In genomic region chr6:84364964-84365363, GRCm38 (mm10) we compare ENCODE assay signal across 14 mouse cellular contexts.
A peak's percentile ranks its signal among the peaks of the same experiment; 100 is the strongest.
DNase-seq lines count a peak whose midpoint lies in the region; ATAC-seq and TF ChIP-seq lines count a peak whose summit lies in the region.
"Had no signal": no experiment of that assay in that cellular context is flagged by ENCODE, and none has a peak within 500 bp of the region (broad histone marks: within the 10 kb centered on the region; RNA-seq: fewer than 3 reads in every experiment).

No protein-coding gene starts in this region.

- H3K27ac ChIP-seq in liver, embryonic 12.5 days, result no peak overlapping the region
- H3K27ac ChIP-seq in MEL (ENCODE audit: control insufficient read depth, low read depth, low read length), result no peak overlapping the region
- H3K27ac ChIP-seq in limb, embryonic 11.5 days (replicated peaks; ENCODE audit: low read depth, low read length), result no peak overlapping the region
- H3K27ac ChIP-seq: midbrain, embryonic 12.5 days had no signal

- DNase-seq in liver (peak; percentile 8), MEL (ENCODE audit: low read depth, low spot score) (peak; percentile 17), WW6 (ENCODE audit: low read depth, low spot score) (peak; percentile 5)
- DNase-seq in limb, embryonic 11.5 days (ENCODE audit: low spot score), result peak; percentile 50
- DNase-seq in right cerebral cortex, postnatal 25 days, result no peak
- DNase-seq: cerebellum, postnatal 14 days; heart, adult 11 months; right cerebral cortex, adult 18-20 months had no signal

- no peak for TF ChIP-seq CTCF in MEL (IDR thresholded peaks at IDR 0.05 in 2 of 3, conservative IDR thresholded peaks at IDR 0.05 in 1 of 3; ENCODE audit: control insufficient read depth in 1 of 3, insufficient read depth in 1 of 3, low read depth in 2 of 3, low read length in 3 of 3, poor library complexity in 1 of 3, severe bottlenecking in 1 of 3)

- H3K9me3 ChIP-seq in liver, embryonic 12.5 days (replicated peaks), result no peaks in the 10 kb centered on the region
- no peaks in the 10 kb centered on the region for H3K9me3 ChIP-seq in MEL (replicated peaks; ENCODE audit: insufficient read depth, low read length)
- H3K9me3 ChIP-seq in limb, embryonic 11.5 days (ENCODE audit: control insufficient read depth, low read length), result no peaks in the 10 kb centered on the region
- H3K9me3 ChIP-seq: midbrain, embryonic 12.5 days had no signal

- H3K79me2 ChIP-seq in MEL (ENCODE audit: control insufficient read depth, insufficient read depth, low read length, poor library complexity), result no peaks in the 10 kb centered on the region

- no peak for TF ChIP-seq EP300 in MEL (IDR thresholded peaks at IDR 0.05; ENCODE audit: low read depth in 1 of 2, low read length in 2 of 2)

- no peak overlapping the region for H3K9ac ChIP-seq in liver, embryonic 12.5 days
- no peak overlapping the region for H3K9ac ChIP-seq in MEL (ENCODE audit: control insufficient read depth, low read depth, low read length, poor library complexity, severe bottlenecking)
- no peak overlapping the region for H3K9ac ChIP-seq in limb, embryonic 11.5 days (ENCODE audit: low read length)
- H3K9ac ChIP-seq: midbrain, embryonic 12.5 days had no signal

- WGBS in liver, embryonic 12.5 days (ENCODE audit: insufficient replicate concordance), result 7% methylated on average over 2 of the region's 2 CpGs
- WGBS in limb, embryonic 11.5 days, result 11% methylated on average over 2 of the region's 2 CpGs

- H3K36me3 ChIP-seq in liver, embryonic 12.5 days, result no peaks in the 10 kb centered on the region
- no peaks in the 10 kb centered on the region for H3K36me3 ChIP-seq in MEL (ENCODE audit: control insufficient read depth in 1 of 2, insufficient read depth in 2 of 2, low read length in 2 of 2)
- H3K36me3 ChIP-seq in limb, embryonic 11.5 days (ENCODE audit: control insufficient read depth, insufficient read depth, low read length), result no peaks in the 10 kb centered on the region
- H3K36me3 ChIP-seq: midbrain, embryonic 12.5 days had no signal

- H3K4me3 ChIP-seq in liver, embryonic 12.5 days, result no peak overlapping the region
- H3K4me3 ChIP-seq in MEL (ENCODE audit: control insufficient read depth in 1 of 2, insufficient read depth in 1 of 2, low read depth in 2 of 2, low read length in 2 of 2), result no peak overlapping the region
- H3K4me3 ChIP-seq in limb, embryonic 11.5 days (ENCODE audit: low read depth, low read length), result no peak overlapping the region
- H3K4me3 ChIP-seq: erythroblast, embryonic 14.5 days; midbrain, embryonic 12.5 days had no signal

- peaks cover 19% of the 10 kb centered on the region; the same call in 1 of the 2 replicates for H3K27me3 ChIP-seq in liver, embryonic 12.5 days (replicated peaks)
- no peaks in the 10 kb centered on the region for H3K27me3 ChIP-seq in MEL (ENCODE audit: control insufficient read depth in 1 of 2, insufficient read depth in 2 of 2, low read length in 2 of 2)
- H3K27me3 ChIP-seq in limb, embryonic 11.5 days (ENCODE audit: control insufficient read depth, insufficient read depth, low read length), result no peaks in the 10 kb centered on the region
- H3K27me3 ChIP-seq: midbrain, embryonic 12.5 days had no signal

- TF ChIP-seq RAD21 in MEL (IDR thresholded peaks at IDR 0.05; ENCODE audit: low read depth, low read length), result no peak

- ATAC-seq in liver, embryonic 12.5 days, result no peak
- ATAC-seq in limb, embryonic 11.5 days (ENCODE audit: insufficient number of reproducible peaks, low FRiP score, low TSS enrichment, low read depth), result no peak
- no peak for ATAC-seq in inflammation-experienced regulatory T-cells, adult 6 months
- ATAC-seq: activated CD4-positive, CD25-positive, alpha-beta regulatory T cell, adult 4 months; lung, postnatal 0 days had no signal

- H3K4me1 ChIP-seq in liver, embryonic 12.5 days, result no peaks in the 10 kb centered on the region
- H3K4me1 ChIP-seq in MEL (ENCODE audit: control insufficient read depth in 1 of 2, insufficient read depth in 2 of 2, low read length in 2 of 2), result no peaks in the 10 kb centered on the region
- no peaks in the 10 kb centered on the region for H3K4me1 ChIP-seq in limb, embryonic 11.5 days (ENCODE audit: control insufficient read depth, insufficient read depth, low read length)
- H3K4me1 ChIP-seq: midbrain, embryonic 12.5 days had no signal

- no peak overlapping the region for H3K4me2 ChIP-seq in liver, embryonic 12.5 days
- H3K4me2 ChIP-seq in limb, embryonic 11.5 days (ENCODE audit: low read depth, severe bottlenecking), result no peak overlapping the region
- H3K4me2 ChIP-seq: midbrain, embryonic 12.5 days had no signal

- no peak for TF ChIP-seq POLR2A in MEL (IDR thresholded peaks at IDR 0.05; ENCODE audit: control insufficient read depth in 1 of 2, insufficient read depth in 1 of 2, low read depth in 1 of 2, low read length in 2 of 2, poor library complexity in 1 of 2)

TF ChIP-seq in MEL, 35 proteins besides CTCF, POLR2A, EP300 and RAD21:
- no peak for TF ChIP-seq E2F4 (IDR thresholded peaks at IDR 0.05; ENCODE audit: borderline replicate concordance, low read depth, low read length)
- no peak for TF ChIP-seq SIN3A (IDR thresholded peaks at IDR 0.05; ENCODE audit: low read length)
- TF ChIP-seq HCFC1 (IDR thresholded peaks at IDR 0.05; ENCODE audit: low read depth, low read length), result no peak
- TF ChIP-seq UBTF (IDR thresholded peaks at IDR 0.05; ENCODE audit: borderline replicate concordance, insufficient read depth, low read depth, low read length), result no peak
- no peak for TF ChIP-seq MAFK (IDR thresholded peaks at IDR 0.05; ENCODE audit: borderline replicate concordance, low read depth, low read length)
- TF ChIP-seq MYB (IDR thresholded peaks at IDR 0.05; ENCODE audit: low read depth, low read length), result no peak
- TF ChIP-seq KAT2A (conservative IDR thresholded peaks at IDR 0.05; ENCODE audit: low read depth, low read length), result no peak
- no peak for TF ChIP-seq CHD2 (IDR thresholded peaks at IDR 0.05; ENCODE audit: low read length)
- TF ChIP-seq JUND (IDR thresholded peaks at IDR 0.05; ENCODE audit: low read depth, low read length), result no peak
- TF ChIP-seq MXI1 (IDR thresholded peaks at IDR 0.05; ENCODE audit: low read depth, low read length), result no peak
- no peak for TF ChIP-seq USF2 (IDR thresholded peaks at IDR 0.05; ENCODE audit: borderline replicate concordance in 1 of 2, insufficient read depth in 1 of 2, low read depth in 1 of 2, low read length in 2 of 2)
- no peak for TF ChIP-seq MAZ (IDR thresholded peaks at IDR 0.05; ENCODE audit: low read depth, low read length)
- TF ChIP-seq MAX (IDR thresholded peaks at IDR 0.05; ENCODE audit: low read length), result no peak
- TF ChIP-seq BHLHE40 (IDR thresholded peaks at IDR 0.05; ENCODE audit: borderline replicate concordance, low read depth, low read length), result no peak
- TF ChIP-seq ETS1 (IDR thresholded peaks at IDR 0.05; ENCODE audit: low read depth, low read length), result no peak
- TF ChIP-seq SMC3 (IDR thresholded peaks at IDR 0.05; ENCODE audit: low read depth, low read length), result no peak
